Mouse (Mus musculus): ENCODE measurements around the gene Crtc1.

The Crtc1 gene

DNA sequence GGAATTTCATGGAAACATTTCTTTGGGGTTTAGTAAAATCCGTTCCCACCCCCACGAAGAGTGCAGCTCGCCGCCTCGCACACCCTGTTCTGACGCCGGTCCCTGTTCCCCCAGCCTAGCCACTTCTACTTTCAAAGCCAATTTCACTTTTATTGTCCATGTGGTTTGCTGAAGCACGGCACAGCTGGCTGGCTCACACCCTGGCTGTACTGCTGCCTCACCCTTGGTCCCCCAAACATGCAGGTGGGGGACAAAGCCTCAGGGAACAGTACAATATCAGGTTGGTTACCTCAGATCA lies 23.1 kb upstream of the Crtc1 start:
- no peak for DNase-seq (ENCODE audit: low read depth, low spot score)

DNA sequence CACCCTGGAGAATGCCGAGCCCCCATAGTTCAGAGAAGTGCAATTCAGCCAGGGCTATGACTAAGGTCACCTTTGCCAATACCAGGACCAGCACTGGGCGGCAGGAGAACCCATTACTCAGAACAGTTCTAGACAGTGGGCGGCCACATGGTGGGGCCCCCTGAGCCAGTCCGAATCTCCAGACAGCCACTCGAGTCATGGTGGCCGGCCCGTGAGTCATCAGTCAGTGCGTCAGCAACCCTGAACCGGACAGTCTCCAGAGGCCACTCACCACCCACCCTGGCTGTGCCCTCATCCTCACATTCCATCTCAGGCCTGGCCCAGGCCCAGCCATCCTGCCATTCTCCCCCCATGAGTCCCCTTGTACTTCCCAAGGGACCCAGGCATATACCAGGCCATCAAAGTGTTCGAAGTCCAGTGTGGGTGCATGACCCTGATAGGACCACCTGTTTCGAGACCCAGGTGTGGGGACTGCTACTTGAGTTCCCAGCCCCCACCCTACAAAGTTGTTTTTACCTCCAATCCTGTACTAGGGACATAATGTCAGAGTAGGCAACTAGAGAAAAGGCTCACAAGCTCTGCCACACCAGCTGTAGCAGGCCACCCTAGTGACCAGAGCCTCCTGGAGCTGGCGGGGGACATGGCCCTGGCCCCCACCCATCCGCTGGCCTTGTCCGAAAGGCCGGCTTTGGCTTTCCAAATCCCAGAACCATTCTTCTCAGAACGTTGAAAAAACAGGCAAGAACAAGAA lies 22.6 kb upstream of the Crtc1 start:
- DNase-seq (ENCODE audit: low read depth, low spot score), result no peak

GRCm38 (mm10) chr8:70460606-70461005 lies 21.2 kb upstream of the Crtc1 start:
- DNase-seq (ENCODE audit: low read depth, low spot score), result no peak

DNA sequence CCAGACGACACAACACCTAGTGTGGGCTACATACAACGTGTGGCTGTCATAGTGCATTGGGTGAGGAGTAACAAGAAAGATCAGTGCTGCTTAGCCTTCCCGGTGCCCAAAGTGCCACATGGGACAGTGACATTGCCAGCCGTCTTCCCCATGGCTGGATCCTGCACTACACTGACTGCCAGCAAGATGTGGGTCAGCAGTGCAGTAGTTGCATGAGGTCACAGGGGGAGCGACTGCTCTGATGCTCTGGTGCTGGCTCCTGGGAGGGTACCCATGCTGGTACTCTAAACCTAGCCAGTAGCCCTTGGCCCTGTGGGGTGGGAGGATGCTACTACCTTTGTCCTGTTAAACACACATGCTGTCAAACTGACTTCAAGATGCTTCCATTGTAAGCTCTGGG lies 20.8 kb upstream of the Crtc1 start:
- no peak for DNase-seq (ENCODE audit: low read depth, low spot score)

DNA sequence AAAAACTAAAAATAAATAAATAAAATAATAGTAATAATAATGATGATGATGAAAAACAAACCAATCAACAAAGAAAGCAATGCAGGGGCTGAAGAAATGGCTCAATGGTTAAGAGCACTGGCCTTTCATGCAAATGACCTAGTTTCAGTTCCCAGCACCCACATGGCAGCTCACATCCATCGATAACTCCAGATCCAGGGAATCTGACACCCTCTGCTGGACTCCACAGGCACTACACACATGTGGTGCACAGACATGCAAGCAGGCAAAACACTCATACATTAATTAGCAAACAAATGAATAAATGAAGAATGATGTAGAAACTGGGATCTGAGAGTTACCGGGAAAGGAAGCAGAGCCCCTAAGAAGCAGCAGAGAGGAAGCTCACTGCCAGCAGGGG lies 20.3 kb upstream of the Crtc1 start:
- DNase-seq (ENCODE audit: low read depth, low spot score), result no peak

DNA sequence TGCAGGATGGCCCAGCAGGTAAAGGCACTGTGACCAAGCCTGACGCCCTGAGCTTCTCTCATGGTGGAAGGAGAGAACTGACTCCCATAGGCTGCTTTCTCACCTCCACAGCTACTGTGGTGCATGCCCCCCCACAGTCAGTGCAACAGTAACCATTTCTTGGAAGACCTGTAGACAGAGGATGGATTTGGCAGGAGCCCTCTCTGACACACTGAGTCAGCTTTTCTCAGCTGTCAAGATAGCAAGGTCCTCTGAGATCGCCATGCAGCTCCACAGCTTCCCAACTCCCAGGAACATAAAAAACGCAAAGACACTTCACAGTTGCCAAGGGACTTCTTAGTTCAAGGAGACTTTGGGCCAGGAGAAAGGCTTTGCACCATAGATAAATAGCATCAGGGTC lies 19.1 kb upstream of the Crtc1 start:
- no peak for DNase-seq (ENCODE audit: low read depth, low spot score)

- DNase-seq (ENCODE audit: low read depth, low spot score), result no peak
These were observed 18.5 kb upstream of the Crtc1 start for GRCm38 (mm10) chr8:70457882-70458281.

DNA sequence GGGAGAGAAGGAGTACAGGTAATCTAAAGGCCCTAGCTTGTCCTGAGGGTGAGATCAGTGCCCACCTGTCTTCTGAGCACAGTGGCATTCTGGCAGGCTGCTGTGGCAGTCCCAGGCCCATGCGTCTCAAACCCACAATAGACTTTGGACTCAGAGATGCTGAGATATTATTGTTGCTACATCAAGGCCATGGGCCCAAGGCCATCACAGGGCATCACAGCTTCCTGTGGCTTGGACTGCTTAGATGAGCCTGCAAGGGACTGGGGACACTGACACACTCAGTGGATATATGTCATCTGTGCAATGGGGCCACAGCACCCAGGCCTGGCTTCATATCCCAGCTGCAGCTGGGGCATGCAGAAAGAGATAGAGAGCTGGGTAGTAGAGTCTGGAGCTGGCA lies 17.6 kb upstream of the Crtc1 start:
- DNase-seq (ENCODE audit: low read depth, low spot score), result no peak

DNA sequence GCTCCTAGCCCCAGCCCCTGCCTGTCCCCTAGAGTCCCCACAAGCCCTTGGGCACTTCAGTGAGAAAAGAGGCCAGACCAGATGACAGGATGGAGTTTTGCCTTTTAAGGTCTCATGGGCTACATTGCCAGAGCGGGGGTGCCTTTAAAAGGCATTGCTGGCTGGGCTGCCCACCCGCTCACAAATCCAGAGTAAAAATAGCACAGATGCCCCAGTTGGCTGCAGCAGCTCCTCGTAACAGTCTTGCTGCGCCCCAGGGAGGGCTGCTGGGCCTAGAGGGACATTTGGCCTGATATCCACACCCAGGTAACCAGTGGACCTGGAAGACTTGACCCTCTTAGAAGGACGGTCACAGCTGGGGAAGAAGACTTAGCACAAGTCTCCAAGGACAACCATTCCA lies 14.5 kb upstream of the Crtc1 start:
- no peak for DNase-seq (ENCODE audit: low read depth, low spot score)

- no peak for DNase-seq (ENCODE audit: low read depth, low spot score)
These were observed 13.0 kb upstream of the Crtc1 start for GRCm38 (mm10) chr8:70452196-70452966.

GRCm38 (mm10) chr8:70447639-70448420 lies 8.5 kb upstream of the Crtc1 start:
- DNase-seq (ENCODE audit: low read depth, low spot score), result no peak

DNA sequence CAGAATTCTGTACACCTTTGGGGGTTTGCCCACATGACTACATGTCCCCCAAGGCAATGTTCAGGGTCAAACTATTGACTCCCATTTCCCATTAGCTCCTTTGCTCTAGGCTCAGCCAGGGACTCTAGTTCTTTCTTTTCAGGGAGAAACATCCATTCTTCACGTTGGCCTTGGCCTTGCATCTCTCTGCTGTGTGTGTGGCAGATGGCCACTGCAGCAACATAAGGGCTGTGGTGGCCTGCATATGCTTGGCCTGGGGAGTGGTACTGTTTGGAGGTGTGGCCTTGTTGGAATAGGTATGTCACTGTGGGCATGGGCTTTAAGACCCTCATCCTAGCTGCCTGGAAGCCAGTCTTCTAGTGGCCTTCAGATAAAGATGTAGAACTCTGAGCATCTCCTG lies 6.6 kb upstream of the Crtc1 start:
- no peak for DNase-seq (ENCODE audit: low read depth, low spot score)

- DNase-seq (ENCODE audit: low read depth, low spot score), result no peak
These were observed 3.9 kb upstream of the Crtc1 start for GRCm38 (mm10) chr8:70443326-70443725.

GRCm38 (mm10) chr8:70441565-70441964 lies 2.2 kb upstream of the Crtc1 start:
- DNase-seq (ENCODE audit: low read depth, low spot score), result no peak

DNA sequence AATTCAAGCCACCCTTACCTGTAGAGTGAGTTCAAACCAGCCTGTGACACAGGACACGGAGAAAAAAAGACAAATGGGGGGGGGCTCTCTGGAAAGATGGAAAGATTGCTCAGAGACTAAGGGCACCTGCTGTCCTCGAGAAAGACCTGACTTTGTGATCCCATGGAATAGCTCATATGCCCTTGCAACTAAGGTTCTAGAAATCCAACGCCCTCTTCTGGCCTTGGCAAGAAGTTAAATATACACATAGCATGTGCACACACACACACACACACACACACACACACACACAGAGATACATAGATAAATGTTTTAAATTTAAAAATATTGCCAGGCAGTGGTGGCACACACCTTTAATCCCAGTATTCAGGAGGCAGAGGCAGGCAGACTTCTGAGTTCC lies 867 bp upstream of the Crtc1 start:
- no peak for DNase-seq (ENCODE audit: low read depth, low spot score)

DNA sequence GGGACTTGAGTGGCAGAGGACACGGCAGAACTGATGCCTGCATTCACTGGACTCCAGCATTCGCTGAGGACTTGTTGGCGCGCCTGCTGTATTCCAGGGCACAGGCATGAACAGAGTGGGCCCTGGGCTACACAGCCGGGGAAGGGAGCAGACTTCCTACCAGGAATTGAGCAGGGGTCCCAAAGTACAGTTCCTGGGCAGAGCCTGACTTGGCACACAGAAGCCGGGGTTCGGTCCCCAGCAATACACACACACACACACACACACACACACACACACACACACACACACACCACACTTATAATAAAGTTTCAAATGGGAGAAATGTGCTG lies 435 bp upstream of the Crtc1 start:
- no peak for DNase-seq (ENCODE audit: low read depth, low spot score)

DNA sequence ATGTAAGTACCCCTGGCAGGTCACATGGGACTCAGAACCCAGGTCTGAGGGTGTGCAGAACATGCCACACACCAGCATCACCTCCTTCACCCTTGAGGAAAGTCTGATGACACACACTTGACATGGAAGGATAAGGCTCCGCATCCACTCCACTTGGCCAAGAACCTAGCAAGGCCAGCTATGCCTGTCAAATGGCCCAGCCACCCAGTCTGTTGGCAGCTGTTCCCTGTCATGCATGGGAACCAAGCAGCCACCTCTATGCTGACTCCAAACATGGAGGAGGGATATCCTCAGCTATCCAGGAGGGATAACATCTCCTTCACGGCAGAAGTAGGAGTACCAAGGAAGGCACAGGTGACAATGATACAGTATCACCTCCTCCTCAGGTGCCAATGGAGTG lies 956 bp downstream of the Crtc1 start:
- no peak for DNase-seq (ENCODE audit: low read depth, low spot score)

- no peak for DNase-seq (ENCODE audit: low read depth, low spot score)
These were observed 4.2 kb downstream of the Crtc1 start for GRCm38 (mm10) chr8:70435156-70435555.

DNA sequence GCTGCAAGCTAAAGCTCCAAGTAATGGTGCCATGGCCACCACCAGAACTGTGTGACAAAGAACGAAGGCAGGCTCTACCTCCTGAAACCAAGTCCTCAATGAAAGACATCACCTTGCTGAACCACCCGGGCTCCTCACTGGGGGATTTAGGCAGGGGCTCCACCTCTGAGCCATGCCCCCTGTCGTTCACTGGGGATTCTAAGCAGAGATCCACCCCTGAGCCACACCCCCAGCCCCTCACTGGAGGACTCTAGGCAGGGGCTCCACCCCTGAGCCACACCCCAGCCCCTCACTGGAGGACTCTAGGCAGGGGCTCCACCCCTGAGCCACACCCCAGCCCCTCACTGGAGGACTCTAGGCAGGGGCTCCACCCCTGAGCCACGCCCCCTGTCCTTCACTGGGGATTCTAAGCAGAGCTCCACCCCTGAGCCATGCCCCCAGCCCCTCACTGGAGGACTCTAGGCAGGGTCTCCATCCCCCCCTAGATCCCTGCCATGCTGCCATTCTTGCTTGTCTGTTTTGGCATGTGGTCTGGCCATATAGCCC lies 6.3 kb downstream of the Crtc1 start:
- DNase-seq (ENCODE audit: low read depth, low spot score), result no peak

DNA sequence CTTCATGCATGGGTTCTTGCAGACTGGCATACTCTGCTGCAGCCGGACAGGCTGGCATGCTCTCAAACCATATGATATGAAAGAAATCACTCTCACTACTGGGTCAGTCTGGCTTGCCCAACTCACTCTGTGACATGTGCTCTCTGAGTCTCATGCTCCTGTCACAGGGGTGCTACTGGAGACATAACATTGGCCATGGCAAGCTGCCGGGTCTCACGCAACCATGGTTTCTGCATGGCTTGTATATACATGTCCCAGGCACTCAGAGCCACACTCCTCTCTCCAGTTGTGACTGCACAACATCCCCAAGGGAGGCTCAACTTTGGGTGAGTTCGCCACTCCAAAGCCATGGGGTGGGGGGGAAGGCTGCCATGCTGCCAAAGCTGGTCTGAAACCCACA lies 8.2 kb downstream of the Crtc1 start:
- no peak for DNase-seq (ENCODE audit: low read depth, low spot score)

DNA sequence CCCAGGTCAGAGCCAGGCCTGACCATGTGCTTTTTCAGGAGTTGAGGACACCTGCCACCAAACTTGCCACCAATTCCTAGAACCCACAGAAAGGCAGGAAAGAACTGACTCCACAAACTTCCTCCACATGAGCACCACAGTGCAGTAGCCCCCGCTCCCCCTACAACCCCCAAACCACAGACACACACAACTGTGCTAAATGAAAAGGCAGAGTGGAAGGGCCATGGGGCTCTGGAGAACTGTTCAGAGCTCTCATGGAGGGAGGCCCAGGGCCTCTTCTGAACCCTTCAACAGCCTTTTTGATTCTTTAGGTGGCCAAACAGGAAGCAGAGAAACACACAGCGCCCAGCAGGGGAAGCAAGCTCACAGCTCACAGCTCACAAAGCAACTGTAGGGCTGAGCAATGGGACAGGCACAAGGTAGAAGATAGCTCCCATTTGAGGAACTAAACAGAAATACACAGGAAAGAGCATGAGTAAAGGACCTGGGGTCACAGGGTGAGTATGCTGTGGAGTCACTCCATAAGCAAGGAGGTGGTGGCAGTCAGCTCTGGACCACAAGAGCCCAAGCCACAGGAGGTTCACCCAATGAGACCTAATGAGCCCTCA lies 13.0 kb downstream of the Crtc1 start:
- no peak for DNase-seq (ENCODE audit: low read depth, low spot score)

DNA sequence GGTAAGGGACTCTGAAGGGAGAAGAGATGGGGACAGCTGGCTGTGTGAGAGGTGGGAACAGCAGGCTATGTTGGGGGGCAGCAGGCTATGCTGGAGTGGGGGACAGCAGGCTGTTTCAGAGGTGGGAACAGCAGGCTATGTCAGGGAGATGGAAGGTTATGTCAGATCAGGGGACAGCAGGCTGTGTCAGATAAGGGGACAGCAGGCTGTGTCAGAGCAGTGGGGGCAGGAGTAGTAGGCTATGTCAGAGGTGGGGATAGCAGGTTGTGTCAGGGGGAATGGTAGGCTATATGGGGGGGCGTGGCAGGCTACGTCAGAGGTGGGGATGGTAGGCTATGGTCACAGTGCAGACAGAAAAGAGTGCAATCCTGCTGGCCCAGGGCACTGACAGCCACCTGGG lies 16.7 kb downstream of the Crtc1 start:
- no peak for DNase-seq (ENCODE audit: low read depth, low spot score)

Data from WW6 (cell line).